Mouse (Mus musculus) frontal cortex, postnatal 36 days (tissue): ENCODE measurements around the gene Gpr35.

Experiments used
- DNase-seq, 2 experiments: peaks; one replicate each; pipeline ENCODE4 v3.0.0; 2022; ENCODE audit warnings: low spot score in 2 of 2

Gene Gpr35

GRCm38 (mm10) chr1:92950607-92951006 is at the start of gene Gpr35:
Gpr35 (plus strand) TSS chr1:92950865.
- DNase-seq: no peak

GRCm38 (mm10) chr1:92902786-92903185 is 47.9 kb upstream of the Gpr35 start, which contains the start of gene Ankmy1:
Ankmy1 (minus strand) TSS chr1:92902906.
- DNase-seq: peak in 1 of 2 experiments; percentile 72

DNA sequence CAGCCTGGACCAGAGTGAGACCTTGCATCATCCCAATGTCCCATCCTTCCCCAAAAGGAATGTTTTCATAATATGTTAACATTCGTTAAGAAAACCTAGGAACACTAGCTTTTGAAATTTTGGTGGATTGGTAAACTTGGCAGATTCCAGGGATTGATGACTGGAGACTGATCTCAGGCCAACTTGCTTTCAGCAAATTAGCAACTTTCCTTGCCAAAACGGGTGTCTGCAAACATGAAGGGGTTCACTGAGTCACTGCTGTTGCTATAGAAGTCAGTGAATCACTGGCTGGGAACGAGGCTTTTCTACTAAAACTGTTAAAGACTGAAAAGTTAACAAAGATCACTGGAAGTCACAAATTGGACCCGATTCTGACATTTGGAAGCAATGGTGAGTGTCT is 47.0 kb upstream of the Gpr35 start:
- peak in 1 of 2 experiments; percentile 60 for DNase-seq

- DNase-seq: no peak
Observed at GRCm38 (mm10) chr1:92905703-92906310, 44.9 kb upstream of the Gpr35 start.

GRCm38 (mm10) chr1:92906779-92907631 is 43.7 kb upstream of the Gpr35 start, which contains the start of gene Dusp28:
Dusp28 (plus strand) TSS chr1:92906981.
- peak; percentile 76 to 82 for DNase-seq

- no peak for DNase-seq
Observed at GRCm38 (mm10) chr1:92907632-92908360, 42.9 kb upstream of the Gpr35 start.

DNA sequence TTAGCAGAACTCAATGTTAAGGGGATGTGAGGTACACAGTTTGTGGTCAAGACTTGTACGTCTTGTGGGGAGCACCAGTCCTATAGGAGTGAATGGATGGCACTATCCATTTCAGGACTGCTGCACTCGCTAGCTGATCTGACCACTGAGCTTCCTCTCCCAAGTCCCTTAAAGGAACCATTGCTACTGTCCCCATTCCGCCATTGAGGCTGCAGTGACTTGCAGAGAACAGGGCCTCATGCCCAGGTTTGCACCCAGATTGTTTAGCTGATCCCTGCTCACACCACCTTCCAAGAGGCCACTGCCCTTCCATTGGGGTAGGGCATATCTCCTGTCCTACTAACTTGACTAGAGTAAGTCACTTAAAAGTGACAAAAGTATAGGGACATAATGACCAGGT is 42.0 kb upstream of the Gpr35 start:
- DNase-seq: no peak

GRCm38 (mm10) chr1:92909068-92909467 is 41.6 kb upstream of the Gpr35 start:
- DNase-seq: no peak

GRCm38 (mm10) chr1:92910239-92910885 is 40.3 kb upstream of the Gpr35 start, which contains the start of gene Rnpepl1:
Rnpepl1 (plus strand) TSS chr1:92910783.
- peak; percentile 71 to 79 for DNase-seq

GRCm38 (mm10) chr1:92910925-92911720 is 39.5 kb upstream of the Gpr35 start:
- DNase-seq: peak; percentile 74 to 76

DNA sequence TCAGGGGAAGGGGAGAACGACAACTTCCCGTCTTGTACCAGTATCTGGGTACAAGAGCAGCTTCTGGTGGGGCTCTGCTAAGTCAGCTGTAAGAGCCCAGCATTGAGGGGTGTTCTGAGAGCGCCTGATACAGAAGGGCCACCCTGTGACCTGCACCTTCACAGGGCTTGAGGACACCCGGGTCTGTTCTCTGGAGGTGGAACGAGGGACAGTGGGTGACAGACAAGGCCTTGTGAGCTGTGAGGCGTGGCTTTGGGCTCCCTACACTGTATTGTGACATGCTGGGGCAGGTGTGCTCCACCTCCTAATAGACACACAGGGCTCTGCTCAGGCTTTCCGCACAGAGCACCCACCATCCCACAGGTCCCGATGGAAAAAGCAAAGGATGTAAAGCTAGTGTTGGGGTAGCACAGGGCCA is 38.9 kb upstream of the Gpr35 start:
- no peak for DNase-seq

GRCm38 (mm10) chr1:92912286-92912685 is 38.4 kb upstream of the Gpr35 start:
- DNase-seq: no peak

- DNase-seq: no peak
Observed at GRCm38 (mm10) chr1:92914239-92914638, 36.4 kb upstream of the Gpr35 start.

DNA sequence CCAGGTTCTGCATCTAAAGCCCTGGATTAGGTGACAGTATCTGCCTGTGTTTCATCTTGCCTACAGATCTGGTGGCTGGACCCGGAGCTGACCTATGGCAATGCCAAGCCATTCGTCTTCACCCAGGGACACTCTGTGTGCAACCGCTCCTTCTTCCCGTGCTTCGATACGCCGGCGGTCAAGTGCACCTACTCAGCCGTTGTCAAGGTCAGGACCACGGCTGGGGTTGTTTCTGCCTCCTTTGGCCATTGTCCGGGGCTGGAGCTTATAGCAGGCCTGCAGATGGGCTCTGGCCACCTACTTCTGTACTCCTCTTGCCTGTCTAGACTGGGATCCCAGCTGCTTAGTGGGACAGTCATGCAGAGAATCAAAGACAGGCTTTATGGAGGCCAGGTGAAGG is 35.7 kb upstream of the Gpr35 start:
- DNase-seq: no peak

DNA sequence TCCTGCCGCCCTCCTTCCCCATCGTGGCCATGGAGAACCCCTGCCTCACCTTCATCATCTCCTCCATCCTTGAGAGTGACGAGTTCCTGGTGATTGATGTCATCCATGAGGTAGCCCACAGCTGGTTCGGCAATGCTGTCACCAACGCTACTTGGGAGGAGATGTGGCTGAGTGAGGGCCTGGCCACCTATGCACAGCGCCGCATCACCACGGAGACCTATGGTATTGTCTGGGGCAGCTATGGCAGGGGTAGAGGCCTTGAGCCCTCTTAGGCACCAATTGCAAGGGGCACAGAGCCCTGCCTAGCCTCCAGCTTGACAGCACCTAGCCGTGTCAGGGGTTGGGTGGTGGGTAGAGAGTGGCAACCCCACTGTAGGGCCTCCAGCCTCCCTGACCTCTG is 33.9 kb upstream of the Gpr35 start:
- DNase-seq: no peak

- DNase-seq: no peak
Observed at GRCm38 (mm10) chr1:92919151-92919550, 31.5 kb upstream of the Gpr35 start.

DNA sequence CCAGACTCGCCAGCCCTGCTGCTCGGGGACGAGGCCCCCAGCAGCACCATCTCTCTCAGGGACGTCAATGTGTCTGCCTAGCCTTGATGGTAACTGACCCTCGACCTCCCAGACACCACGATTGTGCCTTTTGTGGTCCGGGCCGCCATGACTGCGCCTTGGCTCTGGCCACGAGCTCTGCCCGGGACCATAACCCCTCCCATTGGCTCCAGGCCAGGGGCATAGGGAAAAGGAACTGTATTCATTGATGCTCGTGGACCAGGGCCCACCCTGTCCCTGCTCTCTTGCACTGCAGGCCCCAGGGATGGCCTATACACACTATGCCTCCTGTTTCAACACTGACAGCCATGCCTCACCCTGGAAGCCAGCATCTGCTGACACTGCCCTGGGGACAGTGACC is 30.9 kb upstream of the Gpr35 start:
- no peak for DNase-seq

- DNase-seq: no peak
Observed at GRCm38 (mm10) chr1:92920474-92921200, 30.0 kb upstream of the Gpr35 start.

- DNase-seq: no peak
Observed at GRCm38 (mm10) chr1:92921496-92921895, 29.2 kb upstream of the Gpr35 start.

- DNase-seq: no peak
Observed at GRCm38 (mm10) chr1:92930171-92930706, 20.4 kb upstream of the Gpr35 start.
